Mouse (Mus musculus) stomach, postnatal 0 days (tissue): ENCODE results near the gene Btd.

Source experiments
- CTCF ChIP-seq: IDR thresholded peaks from 2 replicates; pipeline ENCODE4 v1.5.1; 2016; ENCODE audit warnings: antibody characterized with exemption, low read depth, mild to moderate bottlenecking, moderate library complexity
- EP300 ChIP-seq: optimal IDR thresholded peaks from 2 replicates; pipeline ENCODE3; 2016; ENCODE audit warnings: antibody characterized with exemption

DNA sequence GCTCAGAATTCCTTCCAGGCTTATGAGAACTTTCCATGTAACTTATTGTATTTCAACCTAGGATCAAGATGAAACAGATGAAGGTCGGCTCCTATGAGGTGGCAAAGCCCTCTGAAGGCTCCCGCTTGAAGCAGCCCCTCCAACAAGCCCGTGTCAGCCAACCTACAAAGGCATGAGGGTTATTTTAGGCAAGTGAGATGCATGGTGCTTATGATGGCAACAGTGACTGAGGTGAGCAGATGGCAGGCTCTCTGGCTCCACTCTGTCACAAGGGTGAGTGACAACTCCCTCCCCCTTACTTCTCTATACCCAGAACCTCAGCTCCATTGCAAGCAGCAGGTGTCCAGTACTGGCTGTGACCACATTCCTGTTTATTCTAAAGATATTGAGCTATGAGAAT, 56.5 kb downstream of the Btd start:
- no peak for TF ChIP-seq CTCF
- TF ChIP-seq EP300: no peak
